Mouse (Mus musculus) bone marrow macrophage, adult 2 months (primary cell): Measurements from ENCODE around the gene Sec31a.

Experiments
- CTCF ChIP-seq: IDR thresholded peaks from 2 replicates; pipeline ENCODE4 v1.5.1; 2012; ENCODE audit warnings: low read depth, mild to moderate bottlenecking, low read length, moderate library complexity
- POLR2A ChIP-seq: IDR thresholded peaks from 2 replicates; pipeline ENCODE4 v1.6.1; 2012; ENCODE audit warnings: mild to moderate bottlenecking, low read depth, low read length, borderline replicate concordance

DNA sequence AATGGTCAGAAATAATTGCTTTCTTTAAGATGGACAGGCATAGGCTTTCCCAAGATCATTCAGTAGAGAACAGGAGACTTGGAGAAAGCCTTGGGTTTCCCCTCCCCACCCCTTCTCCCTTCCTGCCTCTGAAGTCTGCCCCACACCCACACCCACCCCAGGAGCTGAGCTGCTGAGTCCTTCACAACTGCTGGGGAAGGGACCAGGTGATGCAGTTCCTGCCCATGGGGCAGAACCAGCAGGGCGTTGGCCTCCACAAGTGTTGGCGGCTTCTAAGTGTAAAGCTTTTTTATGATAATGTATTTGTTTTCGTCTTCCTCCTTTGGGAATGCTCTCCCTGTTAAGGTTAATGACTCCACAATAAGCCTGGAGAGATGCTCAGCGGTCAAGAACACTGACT is 78.2 kb downstream of the Sec31a start:
- TF ChIP-seq CTCF, result no peak
- no peak for TF ChIP-seq POLR2A
